Mouse (Mus musculus): ENCODE results near the gene Lingo4.

GRCm38 (mm10) chr3:94383476-94383875, 14.8 kb upstream of the Lingo4 start:
- TF ChIP-seq CTCF (IDR thresholded peaks at IDR 0.05; ENCODE audit: extremely low read depth, insufficient read depth, insufficient read length, insufficient replicate concordance) = no peak
- TF ChIP-seq POLR2A (IDR thresholded peaks at IDR 0.05; ENCODE audit: low read depth, low read length) = no peak
